Mouse (Mus musculus) thymus, postnatal 25 days (tissue): ENCODE data around the gene Kcnma1.
A peak's percentile ranks its signal among the peaks of the same experiment; 100 is the strongest.

Source experiments
- DNase-seq: peaks from one replicate; pipeline ENCODE4 v3.0.0; 2022

Kcnma1 gene

GRCm38 (mm10) chr14:24014391-24014790, at the start of gene Kcnma1:
Gene Kcnma1, minus strand, starts transcription at chr14:24014491.
- no peak for DNase-seq

DNA sequence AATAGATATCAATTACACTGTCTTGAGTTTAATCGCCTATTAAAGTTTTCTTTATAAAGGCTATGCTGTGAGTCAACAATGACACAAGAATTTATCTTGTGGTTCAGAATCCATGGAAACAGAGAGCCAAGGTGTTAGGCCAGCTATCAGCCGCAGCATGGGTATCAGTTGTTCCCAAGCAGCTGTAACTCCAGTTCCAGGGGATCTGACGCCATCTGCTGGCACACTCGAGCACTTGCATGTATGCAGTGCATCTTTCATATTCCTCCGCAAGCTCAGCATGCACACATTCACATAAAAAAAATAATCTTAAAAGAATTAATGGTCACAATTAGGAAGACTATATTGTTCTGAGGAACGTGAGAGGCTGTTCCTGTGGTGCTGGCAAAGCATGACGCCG, 45.5 kb upstream of the Kcnma1 start:
- DNase-seq: no peak

GRCm38 (mm10) chr14:24059287-24059686, 45.0 kb upstream of the Kcnma1 start:
- no peak for DNase-seq

GRCm38 (mm10) chr14:24051821-24052220, 37.5 kb upstream of the Kcnma1 start:
- DNase-seq: no peak

DNA sequence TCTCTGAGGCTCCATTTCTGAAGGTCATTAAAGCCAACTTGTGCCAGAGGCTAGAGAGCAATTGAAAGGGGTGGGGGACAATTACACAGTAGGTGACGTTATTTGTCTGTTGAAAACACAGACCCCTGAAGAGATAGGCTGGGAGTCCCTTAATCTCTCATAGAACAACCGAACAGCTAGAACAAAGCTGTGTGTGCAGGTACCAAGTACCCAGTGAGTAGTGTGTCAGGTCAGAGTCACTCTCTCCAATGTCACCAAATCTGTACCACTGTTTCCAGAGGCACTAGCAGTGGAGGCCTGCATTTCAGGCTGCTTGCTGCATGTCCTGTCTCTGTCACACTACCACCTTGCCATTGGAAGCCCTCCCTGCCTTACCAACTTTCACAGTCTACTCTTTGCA, 22.3 kb upstream of the Kcnma1 start:
- DNase-seq: no peak

- DNase-seq: no peak
Measured at GRCm38 (mm10) chr14:24036208-24036535, 21.9 kb upstream of the Kcnma1 start.

DNA sequence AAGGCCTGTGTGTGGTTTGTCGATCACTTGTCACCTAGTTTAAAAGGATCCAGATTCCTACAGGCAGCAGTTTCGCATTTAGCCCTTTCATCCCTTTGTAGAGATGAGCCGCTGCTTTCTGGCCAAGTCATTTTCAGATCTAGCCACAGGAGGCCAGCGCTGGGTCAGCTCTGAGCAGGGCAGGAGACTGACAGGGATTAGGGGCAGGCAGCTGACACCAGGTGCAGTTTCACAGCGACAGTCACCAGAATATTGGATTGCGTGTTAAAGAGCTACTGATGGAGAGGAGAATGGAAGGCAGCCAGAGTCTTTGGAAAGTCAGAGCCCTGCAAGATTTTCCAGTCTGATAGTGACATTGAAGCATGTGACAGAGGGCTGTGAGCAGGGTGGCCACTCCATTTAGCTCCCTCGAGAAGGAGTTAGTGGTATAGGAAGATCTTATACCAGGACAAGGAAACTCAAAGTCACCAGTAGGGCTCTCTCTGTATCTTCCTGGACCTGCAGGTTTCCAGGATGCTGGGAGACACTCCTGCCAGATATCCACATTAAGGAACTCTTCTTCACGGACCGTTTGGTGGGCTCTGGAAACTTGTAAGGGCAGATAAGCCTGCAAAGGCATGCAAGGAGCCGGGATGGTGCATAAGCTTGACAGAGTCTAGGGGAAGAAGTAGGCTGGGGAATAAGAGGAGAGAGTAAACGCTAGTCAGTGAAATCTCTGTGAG, 21.4 kb upstream of the Kcnma1 start:
- DNase-seq: no peak

DNA sequence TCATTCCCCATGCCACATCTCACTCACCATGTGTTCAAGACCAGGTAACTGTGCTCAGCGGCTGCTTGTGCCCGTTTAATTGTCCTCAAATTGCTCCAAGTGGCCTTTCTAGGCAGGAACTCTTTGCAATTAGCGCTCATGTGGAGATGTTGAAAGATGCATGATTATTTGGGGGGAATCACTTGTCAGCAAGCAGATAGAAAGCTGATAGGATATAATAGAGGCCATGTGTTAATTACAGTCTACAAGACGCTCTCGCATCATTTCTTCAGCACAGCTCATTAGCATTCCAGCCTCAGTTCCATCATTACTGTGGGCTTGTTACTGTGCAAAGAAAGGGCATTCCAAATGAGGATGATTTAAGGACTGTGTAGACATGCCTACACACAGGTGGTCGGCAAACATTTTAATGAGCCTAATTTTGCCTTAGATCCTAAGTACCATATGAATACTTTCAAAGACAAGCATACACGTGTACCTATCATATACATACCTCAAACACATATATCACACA, 18.6 kb upstream of the Kcnma1 start:
- DNase-seq: no peak

DNA sequence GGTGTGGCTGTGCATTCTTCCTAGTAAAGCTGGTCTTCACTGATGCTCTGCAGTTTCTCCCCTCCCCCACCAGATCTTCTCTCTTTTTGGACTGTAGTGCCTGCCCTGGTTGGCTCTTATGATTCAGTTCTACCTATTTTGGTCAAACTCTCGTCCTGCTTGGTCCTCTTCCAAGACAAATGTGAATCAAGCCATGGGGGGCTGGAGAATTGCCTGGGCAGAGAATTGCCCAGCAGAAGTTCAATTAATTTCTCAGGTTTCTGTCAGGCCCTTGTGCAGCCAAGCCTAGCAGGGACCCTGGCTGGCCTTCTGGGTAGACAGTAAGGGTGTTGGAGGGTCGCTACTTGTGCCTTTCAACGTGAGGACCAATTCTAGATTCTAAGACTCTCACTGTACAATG, 17.9 kb upstream of the Kcnma1 start:
- DNase-seq: no peak

DNA sequence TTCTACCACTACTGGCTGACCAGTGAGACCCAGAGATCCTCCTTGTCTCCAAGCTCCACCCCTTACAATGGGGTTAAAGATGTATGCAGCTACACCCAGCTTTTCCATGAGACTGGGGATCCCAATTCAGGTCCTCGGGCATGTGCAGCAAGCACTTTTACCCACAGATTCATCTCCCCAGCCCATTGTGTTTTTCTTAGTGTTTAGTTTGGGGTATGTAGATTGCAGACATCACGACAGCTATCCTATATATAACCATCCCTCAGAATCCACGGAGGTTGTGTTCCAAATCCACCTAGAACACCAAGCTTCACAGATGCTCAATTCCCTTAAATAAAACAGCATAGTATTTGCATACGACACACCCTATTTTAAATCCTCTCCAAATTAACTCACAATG, 6.4 kb upstream of the Kcnma1 start:
- DNase-seq: no peak

DNA sequence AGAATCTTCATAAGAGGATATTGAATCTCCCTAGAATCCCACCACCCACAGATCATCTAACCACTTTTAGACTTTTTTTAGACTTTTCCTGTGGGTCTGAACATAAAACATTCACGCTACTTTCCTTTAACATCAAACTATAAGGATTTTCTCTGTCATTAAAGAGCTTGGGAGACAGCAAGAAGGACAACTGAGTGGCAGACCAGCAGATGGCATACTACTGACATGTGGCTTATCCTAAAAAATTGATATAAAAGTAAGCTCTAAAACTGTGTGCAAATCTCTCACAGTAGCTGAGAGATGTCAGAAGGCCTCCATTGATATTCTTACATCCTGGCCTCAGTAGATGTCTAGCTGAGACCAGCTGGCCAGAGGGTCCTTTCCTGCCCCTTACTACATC, 4.3 kb downstream of the Kcnma1 start:
- DNase-seq: no peak

GRCm38 (mm10) chr14:24008252-24008651, 6.0 kb downstream of the Kcnma1 start:
- peak; percentile 8 for DNase-seq

DNA sequence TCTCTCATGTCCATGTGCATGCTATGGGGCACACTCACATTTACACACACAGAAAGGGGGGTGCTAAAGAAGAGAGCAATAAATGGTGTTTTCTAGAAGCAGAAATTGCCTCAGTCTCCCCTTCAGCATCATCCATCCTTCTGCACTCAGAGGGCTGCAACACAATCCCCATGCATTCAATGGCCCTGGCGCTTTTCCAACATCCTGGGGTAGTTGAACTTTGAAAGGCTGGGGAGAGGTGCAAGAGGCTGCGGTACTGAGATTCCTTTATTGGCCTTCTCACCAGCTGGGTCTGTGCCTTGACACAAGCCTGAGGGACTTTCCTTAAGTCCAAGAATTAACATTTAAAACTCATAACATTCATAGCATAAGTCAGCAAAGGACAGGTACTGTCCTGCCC, 8.0 kb downstream of the Kcnma1 start:
- no peak for DNase-seq

- DNase-seq: no peak
Measured at GRCm38 (mm10) chr14:24004471-24005271, 9.6 kb downstream of the Kcnma1 start.

DNA sequence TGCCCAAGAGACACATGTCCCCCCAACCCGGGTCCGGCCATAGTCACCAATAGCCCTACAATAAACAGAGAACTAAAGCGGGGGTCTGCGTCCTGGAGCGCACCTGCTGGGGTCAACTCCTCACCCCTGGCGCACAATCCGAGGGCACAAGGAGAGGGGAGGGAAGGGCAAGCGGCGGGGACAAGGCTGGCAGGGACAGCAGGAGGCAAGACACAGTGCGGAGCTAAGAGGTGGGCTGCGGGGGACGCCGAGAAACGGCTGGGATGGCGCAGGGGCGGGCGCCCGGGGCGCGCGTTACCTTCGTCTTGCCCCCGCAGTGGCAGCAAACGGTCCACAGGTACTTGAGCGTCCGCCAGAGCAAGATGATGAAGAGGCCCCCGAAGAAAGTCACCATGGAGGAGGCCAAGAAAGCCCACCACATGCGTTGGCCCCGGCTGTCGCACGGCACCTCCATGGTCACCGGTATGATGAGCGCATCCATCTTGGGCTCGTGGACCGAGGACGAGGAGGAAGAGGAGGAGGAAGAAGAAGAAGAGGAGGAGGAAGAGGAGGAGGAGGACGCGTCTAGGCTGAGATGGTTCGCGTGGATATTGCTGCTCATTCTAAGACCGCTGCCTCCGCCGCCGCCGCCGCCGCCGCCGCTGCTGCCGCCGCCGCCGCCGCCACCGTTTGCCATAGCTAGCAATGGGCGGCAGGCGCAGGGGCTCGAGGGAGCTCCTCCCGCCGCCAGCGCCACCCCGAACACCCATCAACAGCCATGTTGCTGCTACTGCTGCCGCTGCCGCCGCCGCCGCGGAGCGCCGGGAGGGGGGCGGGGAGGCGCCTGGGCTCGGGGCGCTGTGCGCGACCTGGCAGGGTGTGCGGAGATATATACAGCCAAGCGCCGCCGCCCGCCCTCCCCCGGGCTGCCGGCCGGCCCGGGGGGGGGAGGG, 10.6 kb downstream of the Kcnma1 start:
- DNase-seq: no peak

DNA sequence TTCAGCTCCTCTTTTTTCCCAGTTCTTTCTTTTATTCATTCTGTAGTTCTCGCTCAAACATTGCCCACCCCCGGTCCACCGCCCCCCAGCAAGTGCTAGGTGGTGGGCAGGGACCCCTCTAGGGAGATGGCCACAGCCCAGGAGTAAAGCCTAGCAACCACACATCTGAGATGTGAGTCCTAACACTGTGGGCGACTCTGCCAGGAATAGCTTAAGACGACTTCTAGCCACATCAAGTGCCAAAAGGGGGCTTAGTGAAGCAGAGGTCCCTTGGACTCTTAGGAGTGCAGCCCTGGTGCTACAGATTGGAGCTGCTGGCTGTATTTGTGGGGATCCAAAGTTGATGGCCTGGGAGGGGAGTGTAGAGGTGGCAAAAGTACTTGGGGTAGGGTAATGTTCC, 11.6 kb downstream of the Kcnma1 start:
- DNase-seq: no peak

GRCm38 (mm10) chr14:23997912-23998311, 16.4 kb downstream of the Kcnma1 start:
- no peak for DNase-seq

- no peak for DNase-seq
Measured at GRCm38 (mm10) chr14:23995831-23996230, 18.5 kb downstream of the Kcnma1 start.

DNA sequence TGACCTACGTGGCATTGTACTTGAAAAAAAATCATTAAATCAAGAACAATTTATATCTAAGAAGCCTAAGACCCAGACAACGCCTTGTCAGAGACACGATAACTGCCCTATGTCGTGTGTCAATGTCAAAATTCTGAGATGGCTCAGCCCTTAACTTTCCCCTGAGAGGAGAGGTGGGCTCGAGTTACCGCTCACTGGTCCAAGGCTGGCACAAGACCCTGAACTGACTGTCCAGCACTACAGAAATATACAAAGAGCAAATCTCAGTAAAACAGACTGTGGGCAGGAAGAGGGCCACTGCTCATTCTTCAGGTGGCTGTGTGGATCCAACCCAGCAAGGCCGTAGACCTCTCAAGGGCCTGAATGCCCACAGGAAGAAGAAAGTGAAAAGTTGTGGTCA, 23.4 kb downstream of the Kcnma1 start:
- no peak for DNase-seq

DNA sequence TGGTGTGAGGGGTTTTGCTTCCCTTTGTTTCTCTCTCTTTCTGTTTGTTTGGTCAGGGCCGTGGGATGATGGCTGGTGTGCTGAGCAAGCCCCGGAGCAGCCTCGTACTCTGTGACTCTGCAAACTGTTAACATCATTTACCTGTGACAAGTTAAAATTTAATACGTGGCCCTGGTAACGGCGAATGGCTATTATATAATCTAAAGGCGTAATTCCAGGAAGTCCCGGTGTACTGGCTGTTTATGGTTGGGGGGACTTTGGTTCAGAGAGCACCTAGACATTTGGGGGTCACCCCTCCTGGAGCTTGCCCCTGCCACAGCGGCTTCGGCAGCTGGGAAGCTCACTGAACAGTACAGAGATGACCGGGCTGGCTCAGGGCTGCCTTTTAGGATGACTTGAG, 24.6 kb downstream of the Kcnma1 start:
- DNase-seq: no peak

- no peak for DNase-seq
Measured at GRCm38 (mm10) chr14:23982205-23982604, 32.1 kb downstream of the Kcnma1 start.

- no peak for DNase-seq
Measured at GRCm38 (mm10) chr14:23974685-23975084, 39.6 kb downstream of the Kcnma1 start.

GRCm38 (mm10) chr14:23966471-23966870, 47.8 kb downstream of the Kcnma1 start:
- no peak for DNase-seq
